Mouse (Mus musculus) natural killer cell, adult 2 months (primary cell): ENCODE results near the gene Naaladl1.
"Not testable (repeated sequence)": the region's sequence is repeated elsewhere in the genome, so short reads cannot be mapped to it uniquely, and the experiment has no call there.

Experiments
- DNase-seq, 2 experiments: peaks; one replicate each; pipeline ENCODE4 v3.0.0; 2022; ENCODE audit warnings: low spot score in 2 of 2

Gene Naaladl1

DNA sequence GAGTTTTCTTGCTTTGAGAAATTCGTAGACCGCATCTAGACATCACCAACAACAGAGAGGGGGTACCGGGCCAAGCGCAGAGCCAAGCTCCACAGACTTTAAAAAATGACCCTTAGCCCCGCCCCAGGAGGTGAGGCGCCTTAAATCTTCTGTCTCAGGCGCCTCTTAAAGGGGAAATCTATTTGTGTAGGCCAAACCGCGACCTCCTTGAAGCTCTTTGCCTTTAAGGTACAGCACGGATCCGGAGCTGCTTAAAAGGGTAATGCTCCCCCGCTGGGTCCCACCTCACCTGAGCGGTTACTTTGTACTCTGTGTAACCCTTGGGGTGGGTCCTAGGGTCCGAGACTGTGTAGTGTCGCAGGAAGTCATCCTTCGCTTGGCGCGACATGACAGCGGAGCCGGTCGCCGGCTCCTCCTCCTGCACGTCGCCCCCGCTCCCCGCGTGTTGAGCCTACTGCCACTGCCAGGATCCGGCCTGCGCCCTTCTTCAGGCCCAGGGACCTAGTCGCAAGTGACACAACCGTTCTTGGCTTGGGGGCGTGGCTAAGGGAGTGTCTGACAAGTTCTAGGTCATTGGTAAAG is 22.3 kb downstream of the Naaladl1 start, which contains the start of gene Snx15:
Gene Snx15, minus strand, starts transcription at position 545 of the 582 bp plus-strand sequence.
- peak; percentile 95 to 97 for DNase-seq

DNA sequence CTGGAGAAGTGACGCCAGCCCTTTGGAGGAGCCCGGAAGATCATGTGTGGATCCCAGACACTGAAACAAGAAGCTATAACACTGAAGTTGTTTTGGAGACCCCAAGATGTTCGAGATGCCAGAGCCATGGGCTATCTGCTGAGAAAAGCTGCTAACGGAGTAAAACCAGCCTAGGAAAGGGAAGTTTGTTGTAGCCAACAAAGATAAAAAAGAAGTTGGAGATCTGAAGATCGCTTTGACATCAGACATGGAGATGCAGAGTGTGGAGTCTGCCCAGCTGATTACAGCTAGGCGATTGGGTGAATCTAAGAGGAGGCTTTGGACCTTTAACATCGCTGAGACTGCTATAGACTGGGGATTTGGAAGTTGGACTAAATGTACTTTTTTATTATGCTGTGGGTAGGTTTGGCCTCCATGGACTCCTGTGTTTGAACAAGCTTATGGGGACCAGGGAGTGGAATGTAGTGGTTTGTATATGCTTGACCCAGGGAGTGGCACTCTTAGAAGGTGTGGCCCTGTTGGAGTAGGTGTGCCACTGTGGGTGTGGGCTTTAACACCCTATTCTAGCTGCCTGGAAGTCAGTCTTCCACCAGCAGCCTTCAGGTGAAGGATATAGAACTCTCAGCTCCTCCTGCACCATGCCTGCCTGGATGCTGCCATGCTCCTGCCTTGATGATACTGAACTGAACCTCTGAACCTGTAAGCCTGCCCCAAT is 25.0 kb downstream of the Naaladl1 start:
- DNase-seq: not testable (repeated sequence)

DNA sequence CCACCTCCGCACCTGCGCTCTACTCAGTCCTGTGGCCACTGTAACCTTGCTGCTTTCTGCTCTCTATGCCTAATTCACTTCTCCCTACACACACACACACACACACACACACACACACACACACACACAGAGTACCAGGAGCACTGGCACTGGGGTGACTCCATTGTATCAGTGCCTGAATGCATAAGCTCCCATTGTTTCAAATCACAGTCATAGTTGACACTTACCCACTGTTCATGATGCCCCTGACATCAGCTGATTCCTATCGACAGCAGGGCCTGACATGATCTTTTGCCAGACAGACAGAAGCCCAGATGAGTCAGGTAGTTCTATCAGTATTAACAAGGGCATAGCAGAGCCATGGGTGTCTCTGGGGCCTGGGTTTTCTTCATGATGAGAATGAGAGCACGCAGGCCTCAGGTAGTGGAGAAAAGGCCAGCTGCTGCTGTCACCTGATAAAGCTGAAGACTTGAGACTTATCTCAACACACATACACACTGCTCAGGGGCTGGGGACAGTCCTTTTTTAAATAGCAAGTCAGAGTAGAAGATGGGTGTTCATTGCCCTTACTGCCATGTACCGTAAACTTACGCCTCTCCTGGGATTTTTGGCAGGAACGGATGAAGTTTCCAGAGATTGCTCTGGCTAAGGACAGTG is 26.7 kb downstream of the Naaladl1 start:
- DNase-seq: no peak

DNA sequence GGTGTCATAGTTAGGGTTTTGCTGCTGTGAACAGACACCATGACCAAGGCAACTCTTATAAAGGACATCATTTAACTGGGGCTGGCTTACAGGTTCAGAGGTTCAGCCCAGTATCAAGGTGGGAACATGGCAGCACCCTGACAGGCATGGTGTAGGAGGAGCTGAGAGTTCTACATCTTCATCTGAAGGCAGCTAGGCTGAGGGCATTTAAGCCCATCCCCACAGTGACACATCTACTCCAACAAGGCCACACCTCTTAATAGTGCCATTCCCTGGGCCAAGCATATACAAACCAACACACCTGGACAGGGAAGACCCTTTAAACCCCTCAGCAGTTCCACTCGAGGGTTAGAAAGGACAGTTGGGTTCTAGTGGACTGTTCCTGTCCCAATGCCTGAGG is 27.6 kb downstream of the Naaladl1 start:
- DNase-seq: not testable (repeated sequence)

DNA sequence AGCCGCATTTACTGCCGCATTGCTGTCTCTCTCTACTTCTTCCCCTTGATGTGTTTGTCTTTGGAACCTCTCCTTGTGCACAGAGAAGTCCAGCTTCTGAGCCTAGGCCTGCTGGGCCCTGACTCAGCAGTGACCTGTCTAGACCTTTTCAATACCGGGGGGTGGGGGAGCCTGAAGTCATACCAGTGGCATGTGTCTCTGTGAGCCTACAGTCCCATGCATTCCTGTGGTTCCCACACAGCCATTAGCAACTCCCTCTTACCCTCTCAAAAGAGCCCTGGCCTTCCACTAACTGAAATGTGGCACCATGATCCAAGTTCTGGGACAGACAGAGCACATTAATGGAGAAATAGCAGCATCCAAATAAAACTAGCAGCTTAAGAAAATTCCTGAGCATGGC is 30.8 kb downstream of the Naaladl1 start:
- no peak for DNase-seq

DNA sequence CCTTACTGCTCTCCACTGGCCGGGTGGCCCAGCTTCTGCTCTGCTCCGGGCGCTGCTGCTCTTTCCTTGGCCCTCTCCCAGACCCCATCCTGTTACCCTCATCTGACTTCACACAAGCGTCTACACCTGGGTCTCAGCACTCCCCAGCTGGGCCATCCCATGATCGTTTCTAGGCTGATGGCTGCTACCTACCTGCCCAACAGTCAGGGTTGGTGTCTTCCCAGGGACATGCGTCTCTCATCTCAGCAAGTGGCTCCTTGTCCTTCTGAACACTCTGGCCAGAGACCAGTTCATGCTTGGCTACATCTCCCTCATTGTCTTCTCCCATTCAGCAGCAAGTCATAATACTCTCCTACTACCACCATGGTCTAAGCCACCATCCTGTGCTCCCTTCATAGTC is 34.1 kb downstream of the Naaladl1 start:
- no peak for DNase-seq

DNA sequence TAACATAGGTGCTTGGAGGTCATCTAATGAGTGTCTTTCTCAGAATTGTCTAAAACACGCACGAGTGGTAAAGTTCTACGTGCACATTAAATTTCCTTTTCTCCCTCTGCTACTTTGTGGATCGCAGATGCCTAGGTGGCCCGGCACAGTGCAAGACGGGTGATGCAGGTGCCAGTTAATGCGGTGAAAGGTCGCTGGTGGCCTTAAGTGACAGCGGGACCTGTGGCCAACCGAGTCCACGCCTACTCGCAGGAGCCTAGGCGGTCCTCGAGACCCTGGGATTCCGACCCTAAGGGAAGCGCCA is 34.7 kb downstream of the Naaladl1 start:
- no peak for DNase-seq

DNA sequence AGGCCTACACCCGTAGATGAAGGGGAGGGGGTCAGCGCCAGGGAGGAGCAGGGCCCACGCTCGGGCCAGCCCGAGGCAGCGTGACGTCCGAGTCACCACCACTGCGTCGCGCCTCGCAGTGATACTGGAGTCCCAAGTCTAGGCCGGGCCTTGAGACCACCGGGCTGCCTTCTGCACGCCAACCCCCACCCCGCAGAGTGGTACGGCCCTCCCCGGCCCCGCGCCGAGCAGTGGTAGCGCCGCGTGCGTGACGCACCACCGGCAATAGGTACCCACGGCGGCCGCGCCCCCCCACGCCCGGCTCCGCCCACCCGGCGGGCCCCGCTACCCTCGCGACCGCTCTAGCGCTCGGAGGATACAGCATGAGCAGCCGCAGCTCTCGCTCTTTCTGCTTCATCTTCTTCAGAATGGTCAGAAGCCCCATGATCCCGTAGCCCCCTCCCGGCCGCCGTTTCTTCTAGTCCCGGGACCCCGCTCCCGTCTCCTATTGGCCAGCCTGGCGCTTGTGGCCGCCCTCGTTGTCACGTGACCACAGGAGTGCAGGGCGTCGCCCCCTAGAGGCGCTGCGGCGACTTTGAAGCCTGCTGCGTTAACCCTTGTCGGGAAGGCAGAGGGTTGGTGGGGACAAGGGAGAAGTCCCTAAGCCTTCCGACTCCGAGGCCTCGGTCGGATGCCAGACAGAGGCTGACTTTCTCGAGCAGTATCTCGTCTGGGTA is 35.3 kb downstream of the Naaladl1 start, which contains the start of gene Batf2:
Gene Batf2, plus strand, starts transcription at position 306 of the 716 bp plus-strand sequence.
- DNase-seq: peak; percentile 91 to 94

DNA sequence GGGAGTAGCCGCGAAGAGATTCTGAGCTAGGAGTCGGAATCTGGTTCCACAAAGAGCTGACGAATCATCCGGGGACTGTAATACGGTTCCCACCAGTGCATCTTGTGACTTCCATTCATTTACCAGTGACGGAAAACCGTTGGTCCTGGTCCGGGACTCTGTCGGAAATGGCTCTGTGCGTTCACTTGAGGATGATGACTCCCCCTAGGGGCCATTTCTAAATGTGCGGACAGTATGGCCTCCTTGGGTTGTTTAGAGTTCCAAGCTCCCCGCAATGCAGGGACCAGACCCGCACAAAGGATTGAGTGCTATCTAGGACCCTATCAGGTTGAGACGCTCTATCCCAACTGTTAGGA is 35.8 kb downstream of the Naaladl1 start, which contains the start of gene Arl2:
Gene Arl2, minus strand, starts transcription at position 155 of the 356 bp plus-strand sequence.
- peak; percentile 74 to 83 for DNase-seq

DNA sequence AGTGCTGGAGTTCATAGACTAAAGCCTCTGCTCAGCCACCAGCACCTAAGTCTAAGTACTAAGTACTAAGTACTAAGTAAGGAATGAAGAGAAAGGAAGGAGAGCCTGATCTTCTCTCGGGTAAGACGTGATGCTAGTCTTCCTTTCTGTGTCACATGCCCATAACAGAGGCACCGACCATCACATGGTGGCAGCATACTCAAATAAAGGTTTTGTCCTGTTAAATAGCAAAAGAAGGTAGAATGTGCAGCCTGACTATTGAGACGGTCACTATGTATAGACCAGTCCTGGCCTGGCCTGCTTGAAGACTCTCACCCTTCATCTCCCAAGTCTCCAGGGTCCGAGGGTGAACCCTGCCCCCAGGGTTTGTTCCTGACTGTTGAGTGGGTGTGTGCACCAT is 39.3 kb downstream of the Naaladl1 start:
- DNase-seq: no peak

DNA sequence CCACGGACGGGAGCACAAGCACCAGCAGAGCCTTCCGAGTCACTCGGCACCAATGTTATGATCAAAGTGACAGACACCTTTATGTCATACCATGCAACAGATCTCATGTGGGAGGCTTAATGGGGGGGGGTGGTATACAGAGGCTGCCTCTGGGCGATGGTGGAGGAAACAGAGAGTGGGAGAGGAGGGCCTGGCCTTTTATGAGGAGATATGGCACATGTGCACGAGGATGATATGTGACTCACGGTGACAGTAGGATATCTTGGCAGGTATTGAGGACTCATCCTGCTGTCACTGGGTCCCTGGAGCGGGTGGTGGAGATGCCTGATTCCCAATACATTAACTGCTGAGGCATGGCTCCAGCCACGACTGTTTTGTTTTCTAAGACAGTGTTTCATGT is 49.6 kb downstream of the Naaladl1 start:
- DNase-seq: no peak

DNA sequence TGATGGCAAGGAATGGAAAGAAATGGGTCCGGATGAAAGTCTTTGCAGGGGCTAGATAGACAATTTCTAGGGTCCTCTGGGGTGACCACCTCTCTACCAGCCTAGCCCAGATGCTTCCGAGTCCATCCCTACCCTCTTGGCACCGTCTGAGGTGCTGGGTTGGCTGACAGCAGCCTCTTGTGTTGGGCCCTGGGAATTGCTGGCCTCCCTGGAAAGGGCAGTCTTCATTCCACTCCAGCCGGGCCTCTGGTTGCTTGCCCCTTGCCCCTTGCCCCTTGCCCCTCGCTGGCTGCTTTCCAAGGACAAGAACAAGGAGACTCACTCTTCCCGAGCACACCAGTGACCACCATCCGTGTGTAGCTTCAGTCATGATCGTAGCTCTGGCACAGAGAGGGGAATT is 50.8 kb downstream of the Naaladl1 start:
- no peak for DNase-seq

DNA sequence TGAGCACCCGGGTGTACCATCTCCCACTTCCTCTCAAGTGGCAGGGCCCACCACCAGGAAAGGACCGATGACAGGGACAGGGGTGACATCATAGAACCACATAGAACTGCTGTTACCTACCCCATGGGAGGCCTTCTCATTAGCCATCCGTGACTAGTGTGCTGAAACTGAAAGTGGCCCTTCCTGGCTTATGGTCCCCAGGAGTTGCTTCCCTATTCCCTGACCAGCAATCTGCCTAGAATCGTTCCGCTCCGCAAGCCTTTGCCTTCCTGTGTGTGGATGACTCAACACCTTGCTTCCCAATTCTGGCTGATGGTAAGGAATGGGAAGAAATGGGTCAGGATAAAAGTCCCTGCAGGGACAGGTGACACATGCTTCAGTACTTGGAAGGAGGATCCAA is 51.6 kb downstream of the Naaladl1 start:
- DNase-seq: peak in 1 of 2 experiments; percentile 19

DNA sequence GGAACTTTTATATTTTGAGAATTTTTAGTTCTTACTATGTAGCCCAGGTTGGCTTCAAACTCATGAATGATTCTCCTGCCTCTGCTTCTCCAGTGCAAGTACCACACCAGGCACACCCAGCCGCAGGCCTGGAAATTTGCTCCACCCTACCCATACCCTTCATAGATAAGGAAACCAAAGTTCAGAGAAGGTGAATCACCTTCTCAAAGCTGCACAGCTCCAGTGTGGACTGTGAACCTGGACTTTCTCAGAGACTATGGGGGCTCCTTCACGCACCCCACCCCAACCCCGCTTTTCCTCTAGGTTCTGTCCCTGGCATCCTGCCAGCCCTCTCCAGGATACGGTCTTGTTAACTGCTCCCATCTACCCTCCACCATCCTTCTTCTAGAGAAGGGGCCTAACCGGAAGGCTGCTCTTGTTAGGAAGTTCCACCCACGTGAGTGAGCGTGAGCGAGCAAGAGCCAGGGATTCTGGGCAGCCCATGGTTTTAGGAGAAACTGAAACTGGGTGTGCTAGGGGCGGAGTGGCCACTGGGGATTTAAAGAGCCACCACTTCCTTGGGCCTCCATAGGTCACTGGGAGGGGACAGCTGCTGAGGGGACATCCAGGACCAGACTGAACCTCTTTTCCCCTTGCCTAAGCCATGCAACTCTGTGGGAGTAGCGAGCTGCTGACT is 58.4 kb downstream of the Naaladl1 start:
- DNase-seq: no peak
